Mouse (Mus musculus): Measurements from ENCODE around the gene S100a7a.

- TF ChIP-seq CTCF (IDR thresholded peaks at IDR 0.05; ENCODE audit: control insufficient read depth, insufficient read depth, low read length) (no peak), POLR2A (IDR thresholded peaks at IDR 0.05; ENCODE audit: borderline replicate concordance, control insufficient read depth, low read depth, low read length) (no peak)
Measured at GRCm38 (mm10) chr3:90695613-90696012, 41.8 kb downstream of the S100a7a start, which contains the start of gene S100a9.

All from bone marrow, adult 2 months (tissue).